Mouse (Mus musculus) kidney, postnatal 0 days (tissue): ENCODE results near the gene Gramd1b. TPM values are rescaled to one million over a fixed set of nuclear protein-coding genes. Genes with fewer than 3 reads are reported as not detected.

Source experiments
- ATAC-seq: fragments of 200-750 bp; cut with Nextera tagmentation; replicated peaks from 2 replicates; pipeline ENCODE4 v1.8.0; 2017; ENCODE audit warnings: low read depth, moderate number of reproducible peaks, moderate TSS enrichment, moderate library complexity; ENCODE audit not compliant: low FRiP score
- DNase-seq: peaks from one replicate; pipeline ENCODE4 v3.0.0-alpha.2; 2016; ENCODE audit warnings: low spot score
- H3K27ac ChIP-seq: fragments of 300-500 bp; sonication (generic); 2 replicates; pipeline ENCODE4 v1.5.1; 2014; ENCODE audit warnings: mild to moderate bottlenecking
- H3K27me3 ChIP-seq: fragments of 300-500 bp; sonication (generic); 2 replicates; pipeline ENCODE4 v1.6.1; 2014; ENCODE audit warnings: low read length, mixed read lengths; ENCODE audit not compliant: insufficient read depth
- H3K36me3 ChIP-seq: fragments of 300-500 bp; sonication (generic); 2 replicates; pipeline ENCODE4 v1.6.1; 2014; ENCODE audit warnings: low read length, mixed read lengths; ENCODE audit not compliant: insufficient read depth
- H3K4me1 ChIP-seq: fragments of 300-500 bp; sonication (generic); replicated peaks from 2 replicates; pipeline ENCODE4 v1.6.1; 2014; ENCODE audit warnings: antibody characterized with exemption, low read length, mixed read lengths; ENCODE audit not compliant: insufficient read depth
- H3K4me2 ChIP-seq: fragments of 300-500 bp; sonication (generic); 2 replicates; pipeline ENCODE4 v1.6.1; 2014; ENCODE audit warnings: mild to moderate bottlenecking, low read length, moderate library complexity, mixed read lengths
- H3K4me3 ChIP-seq: fragments of 300-500 bp; sonication (generic); replicated peaks from 2 replicates; pipeline ENCODE4 v1.5.1; 2014; ENCODE audit warnings: low read depth, low read length
- H3K9ac ChIP-seq: fragments of 300-500 bp; sonication (generic); 2 replicates; pipeline ENCODE4 v1.6.1; 2014; ENCODE audit warnings: low read depth, low read length
- H3K9me3 ChIP-seq: fragments of 300-500 bp; sonication (generic); replicated peaks from 2 replicates; pipeline ENCODE4 v1.6.1; 2016; ENCODE audit warnings: low read length, inconsistent platforms, mixed read lengths
- CTCF ChIP-seq: IDR thresholded peaks from 2 replicates; pipeline ENCODE4 v1.5.1; 2016; ENCODE audit warnings: antibody characterized with exemption, low read depth, mild to moderate bottlenecking, moderate library complexity
- WGBS: fragments of 180-500 bp; shearing (Covaris S2); extraction: QIAGEN DNeasy Blood & Tissue Kit; methylation state at CpG from one replicate; pipeline ENCODE4 v1.1.7; 2014; 5-methylcytosine and 5-hydroxymethylcytosine counted together
- polyA plus RNA-seq: library from polyadenylated mRNA; unstranded; fragments of >200 nt; fragmentation: Nextera tagmentation; extraction: Ambion mirVana; gene quantifications from 2 replicates; pipeline ENCODE4 v1.2.1, GENCODE M21; 2015

Gramd1b gene
- polyA plus RNA-seq, 1 experiment from 2014 or later, result 9.0 TPM

DNA sequence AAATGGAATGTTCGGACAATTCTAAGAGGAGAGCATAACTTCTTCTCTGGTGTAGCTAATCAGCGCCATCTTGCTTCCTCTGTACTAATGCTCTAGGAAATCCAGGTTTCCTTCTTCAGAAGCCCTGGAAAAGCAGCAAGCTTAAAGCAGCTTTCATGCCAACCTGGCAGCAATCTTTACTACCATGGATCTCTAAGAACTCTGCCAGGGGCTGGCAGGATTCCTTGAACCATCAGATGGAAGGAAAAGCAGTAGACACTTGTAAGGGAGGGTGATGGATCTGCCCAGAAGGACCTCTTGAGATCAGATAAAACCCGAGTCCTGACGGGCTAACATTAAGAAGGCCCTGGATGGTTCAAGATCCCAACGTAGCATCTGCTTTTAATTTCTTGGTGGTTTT, 234.9 kb downstream of the Gramd1b start:
- Histone ChIP-seq H3K27me3 (no peaks in the 10 kb centered on the region), H3K4me2 (no peak overlapping the region), H3K36me3 (peaks cover 22% of the 10 kb centered on the region; the same call in 1 of the 2 replicates), H3K9ac (no peak overlapping the region), H3K4me1 (no peaks in the 10 kb centered on the region), H3K27ac (no peak overlapping the region), H3K4me3 (no peak overlapping the region), H3K9me3 (no peaks in the 10 kb centered on the region)
- TF ChIP-seq CTCF, result no peak; the same call in 1 of the 2 replicates
- DNase-seq (no peak), ATAC-seq (no peak)
- WGBS, result 95% methylated on average over 5 of the region's 5 CpGs

DNA sequence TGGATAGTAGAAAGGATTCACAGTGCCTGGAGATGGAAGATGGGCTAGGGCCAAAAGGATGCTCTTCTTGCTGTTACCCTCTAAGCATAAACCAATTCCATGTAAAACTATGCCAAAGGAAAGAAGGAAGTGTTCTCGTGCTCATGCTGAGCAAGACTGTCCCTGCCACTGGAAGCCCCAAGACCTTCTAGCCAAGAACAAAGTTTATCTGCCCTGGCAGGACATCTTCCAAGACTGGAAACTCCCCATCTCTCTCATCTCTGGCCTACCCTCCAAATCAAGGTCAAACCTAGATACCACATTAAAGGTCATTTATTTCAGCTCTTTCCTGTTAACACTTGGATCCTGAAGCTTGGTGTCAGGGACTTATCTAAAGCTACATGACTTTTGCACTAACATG, 236.3 kb downstream of the Gramd1b start:
- H3K9me3 ChIP-seq, result no peaks in the 10 kb centered on the region
- H3K27me3 ChIP-seq, result no peaks in the 10 kb centered on the region
- no peak overlapping the region for H3K4me2 ChIP-seq
- ATAC-seq (no peak), DNase-seq (no peak)
- H3K27ac ChIP-seq, result no peak overlapping the region
- no peak overlapping the region for H3K4me3 ChIP-seq
- no peaks in the 10 kb centered on the region for H3K4me1 ChIP-seq
- TF ChIP-seq CTCF, result no peak
- peaks cover 21% of the 10 kb centered on the region; the same call in 1 of the 2 replicates for H3K36me3 ChIP-seq
- WGBS, result 89% methylated on average over 1 of the region's 1 CpGs
- H3K9ac ChIP-seq, result no peak overlapping the region

DNA sequence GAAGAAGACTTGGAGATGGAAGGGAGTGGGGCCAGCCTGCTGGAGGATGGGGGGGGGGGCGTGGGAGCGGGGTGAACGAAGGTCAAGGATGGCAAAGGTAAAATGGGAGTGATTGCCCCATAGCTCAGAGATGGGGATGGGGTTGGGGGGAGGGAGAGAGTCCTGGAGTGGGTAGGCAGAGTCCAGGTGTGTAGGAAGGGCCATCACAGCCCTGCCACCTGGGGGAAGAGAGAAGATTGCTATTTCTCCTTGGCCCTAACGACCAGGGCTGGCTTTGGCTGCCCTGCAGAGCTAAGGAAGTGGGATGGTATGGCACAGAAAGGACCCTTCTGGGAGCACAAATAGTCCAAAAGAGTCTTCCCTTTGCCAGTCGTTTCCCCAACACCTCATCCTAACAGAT, 237.0 kb downstream of the Gramd1b start:
- no peaks in the 10 kb centered on the region for H3K4me1 ChIP-seq
- 92% methylated on average over 5 of the region's 5 CpGs for WGBS
- H3K4me2 ChIP-seq, result no peak overlapping the region
- H3K36me3 ChIP-seq, result peaks cover 14% of the 10 kb centered on the region; the same call in 1 of the 2 replicates
- no peak for TF ChIP-seq CTCF
- H3K9ac ChIP-seq, result no peak overlapping the region
- DNase-seq (no peak), ATAC-seq (0 out of 2 replicates have a peak, but pooled peaks have one; percentile 19)
- H3K9me3 ChIP-seq, result no peaks in the 10 kb centered on the region
- H3K4me3 ChIP-seq, result no peak overlapping the region
- no peaks in the 10 kb centered on the region for H3K27me3 ChIP-seq
- no peak overlapping the region for H3K27ac ChIP-seq

DNA sequence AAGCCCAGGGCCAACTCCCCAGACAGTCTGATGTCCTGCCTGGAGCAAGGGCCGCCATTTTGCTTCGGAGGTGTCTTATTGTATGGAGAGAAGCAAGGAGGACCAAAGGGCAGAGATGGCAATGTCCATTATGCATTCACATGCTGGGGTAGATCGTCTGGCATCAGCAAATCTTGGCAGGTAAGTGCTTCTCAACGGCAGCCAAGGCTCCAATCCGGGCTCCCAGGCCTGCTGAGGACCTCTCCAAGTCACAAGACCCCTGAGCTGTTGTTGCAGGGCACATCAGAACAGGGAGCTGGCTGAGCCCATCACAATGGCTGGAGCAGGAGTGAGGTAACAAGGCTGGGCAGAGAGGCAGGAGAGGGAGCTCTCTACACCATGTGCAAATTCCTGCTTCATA, 237.4 kb downstream of the Gramd1b start:
- no peak overlapping the region for H3K9ac ChIP-seq
- no peak overlapping the region for H3K4me2 ChIP-seq

DNA sequence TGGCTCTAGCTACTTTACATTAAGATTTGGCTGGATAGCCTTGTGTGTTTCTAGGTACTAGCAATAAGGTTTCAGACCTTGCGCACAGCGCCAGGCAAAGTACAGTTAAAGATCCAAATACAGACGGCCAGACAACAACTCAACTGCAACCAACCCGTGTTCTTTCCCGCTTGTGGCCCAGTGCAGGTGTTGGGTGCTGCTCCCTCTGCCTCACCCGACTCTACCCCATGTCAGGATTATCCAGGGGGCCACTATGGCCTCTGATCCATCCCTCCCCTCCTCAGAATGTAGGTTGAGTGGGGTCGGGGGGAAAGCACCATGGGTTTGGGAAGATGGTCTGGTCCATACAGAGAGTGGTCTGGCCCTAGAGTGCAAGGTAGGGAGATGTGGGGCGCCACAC, 237.9 kb downstream of the Gramd1b start:
- no peak overlapping the region for H3K9ac ChIP-seq
- ATAC-seq, result no peak
- H3K9me3 ChIP-seq, result no peaks in the 10 kb centered on the region
- H3K27ac ChIP-seq, result no peak overlapping the region
- TF ChIP-seq CTCF, result no peak
- H3K27me3 ChIP-seq, result no peaks in the 10 kb centered on the region
- no peak overlapping the region for H3K4me3 ChIP-seq
- DNase-seq, result no peak
- H3K4me1 ChIP-seq, result no peaks in the 10 kb centered on the region
- peaks cover 14% of the 10 kb centered on the region; the same call in 1 of the 2 replicates for H3K36me3 ChIP-seq
- 91% methylated on average over 8 of the region's 8 CpGs for WGBS
- no peak overlapping the region for H3K4me2 ChIP-seq

More for the DNA sequence above, 237.4 kb downstream of the Gramd1b start:
- H3K27ac ChIP-seq, result no peak overlapping the region
- H3K4me1 ChIP-seq, result no peaks in the 10 kb centered on the region
- no peaks in the 10 kb centered on the region for H3K9me3 ChIP-seq
- ATAC-seq (no peak), DNase-seq (no peak)
- 90% methylated on average over 5 of the region's 5 CpGs for WGBS
- no peak for TF ChIP-seq CTCF
- peaks cover 14% of the 10 kb centered on the region; the same call in 1 of the 2 replicates for H3K36me3 ChIP-seq
- no peak overlapping the region for H3K4me3 ChIP-seq
- no peaks in the 10 kb centered on the region for H3K27me3 ChIP-seq

DNA sequence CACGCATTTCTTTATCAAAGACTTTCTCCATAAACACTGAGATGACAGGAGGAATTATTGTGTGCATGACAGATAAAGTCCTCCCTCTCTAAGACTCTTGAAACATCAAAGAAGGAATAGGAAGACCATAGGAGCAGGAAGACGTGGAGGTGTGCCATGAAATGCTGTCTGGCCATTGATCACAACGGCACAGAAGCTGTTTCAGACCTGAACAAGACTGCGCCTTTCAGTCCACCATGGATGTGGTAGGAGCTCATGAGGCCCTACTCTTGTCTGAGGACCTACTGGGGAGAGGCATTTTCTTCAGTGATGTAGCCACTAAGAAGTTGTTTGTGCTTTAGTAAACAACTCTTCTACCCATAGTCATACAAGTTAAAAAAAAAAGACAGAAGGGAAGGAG, 238.7 kb downstream of the Gramd1b start:
- Histone ChIP-seq H3K4me2 (no peak overlapping the region), H3K27ac (no peak overlapping the region), H3K4me1 (no peaks in the 10 kb centered on the region), H3K9ac (no peak overlapping the region), H3K27me3 (no peaks in the 10 kb centered on the region), H3K9me3 (no peaks in the 10 kb centered on the region), H3K36me3 (peaks cover 14% of the 10 kb centered on the region; the same call in 1 of the 2 replicates), H3K4me3 (no peak overlapping the region)
- 69% methylated on average over 4 of the region's 4 CpGs for WGBS
- no peak for DNase-seq
- ATAC-seq, result no peak
- no peak for TF ChIP-seq CTCF

DNA sequence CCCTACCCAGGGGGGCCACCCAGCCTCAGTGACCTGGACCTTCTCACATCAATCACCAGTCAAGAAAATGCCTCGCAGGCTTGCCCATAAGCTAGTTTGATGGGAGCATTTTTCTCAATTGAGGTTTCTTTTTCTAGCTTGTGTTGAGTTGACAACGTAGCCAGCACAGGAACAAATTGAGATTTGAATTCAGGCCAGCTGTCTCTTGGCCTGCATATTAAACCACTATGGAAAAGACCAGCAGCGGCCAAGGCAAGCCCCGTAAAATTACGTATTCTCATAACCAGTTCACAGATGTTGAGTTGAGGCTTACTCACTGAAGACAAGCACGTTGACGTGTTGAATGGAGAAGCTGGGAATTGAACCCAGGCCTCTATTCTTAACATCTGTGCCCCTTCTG, 248.2 kb downstream of the Gramd1b start:
- no peak for ATAC-seq
- H3K9ac ChIP-seq, result no peak overlapping the region
- no peak overlapping the region for H3K4me3 ChIP-seq
- H3K9me3 ChIP-seq, result no peaks in the 10 kb centered on the region
- no peaks in the 10 kb centered on the region for H3K36me3 ChIP-seq
- 87% methylated on average over 7 of the region's 7 CpGs for WGBS
- DNase-seq, result no peak
- no peak for TF ChIP-seq CTCF
- H3K4me2 ChIP-seq, result no peak overlapping the region
- H3K27ac ChIP-seq, result no peak overlapping the region
- H3K27me3 ChIP-seq, result no peaks in the 10 kb centered on the region
- no peaks in the 10 kb centered on the region for H3K4me1 ChIP-seq
